8 mouse cellular contexts compared by ENCODE assay signal in the genomic region with DNA sequence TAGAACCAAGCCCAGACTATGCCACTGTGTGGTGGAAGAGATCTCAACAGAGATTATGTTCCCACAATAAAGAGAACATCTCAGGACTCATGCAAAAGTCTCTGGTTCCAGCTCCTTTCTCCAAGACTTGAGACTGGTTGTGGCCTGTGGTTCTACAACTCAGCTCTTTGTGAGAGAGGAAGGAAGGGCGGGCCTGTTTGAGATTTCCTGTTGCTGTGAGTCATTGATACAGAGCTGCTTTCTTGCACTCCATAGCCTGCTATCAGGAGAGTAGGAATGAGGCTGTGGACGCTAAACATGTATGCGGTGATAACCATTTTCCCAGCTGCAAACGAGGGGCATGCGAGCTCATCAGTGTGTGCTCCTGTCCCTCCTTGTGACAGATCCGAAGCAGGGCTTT. TPM values are rescaled to one million over a fixed set of nuclear protein-coding genes. Genes with fewer than 3 reads are reported as not detected.
DNase-seq lines count a peak whose midpoint lies in the region; ATAC-seq and TF ChIP-seq lines count a peak whose summit lies in the region.

No protein-coding gene starts in this region.

- TF ChIP-seq POLR2A in thymus, adult 2 months (IDR thresholded peaks at IDR 0.05; ENCODE audit: control insufficient read depth, extremely low read depth, insufficient read depth, low read length, poor library complexity) = no peak

- no peak for ATAC-seq in midbrain, embryonic 13.5 days

- no peak overlapping the region for H3K9ac ChIP-seq in midbrain, embryonic 13.5 days (replicated peaks)

- H3K27ac ChIP-seq in thymus, adult 2 months (ENCODE audit: control insufficient read depth, insufficient read depth, low read length) = no peak overlapping the region
- no peak overlapping the region for H3K27ac ChIP-seq in midbrain, embryonic 13.5 days

- no peak overlapping the region for H3K4me2 ChIP-seq in midbrain, embryonic 13.5 days (replicated peaks)

- DNase-seq in thymus, adult 2 months = peak; percentile 6
- no peak for DNase-seq in thymus, postnatal 10 days (ENCODE audit: low spot score in 2 of 2)
- peak; percentile 21 to 40 for DNase-seq in heart, postnatal 10 days
- peak; percentile 71 for DNase-seq in lung, postnatal 36 days
- DNase-seq in thymus, postnatal 4 days = peak; percentile 14
- no peak for DNase-seq in embryo, embryonic 10 days (ENCODE audit: low spot score)
- DNase-seq in adrenal gland, postnatal 4 days (ENCODE audit: low spot score in 2 of 2) = no peak

- 4% methylated on average over 6 of the region's 6 CpGs for WGBS in thymus, adult 2 months
- 88% methylated on average over 6 of the region's 6 CpGs for WGBS in midbrain, embryonic 13.5 days

- no peak overlapping the region for H3K4me3 ChIP-seq in thymus, adult 2 months (ENCODE audit: control insufficient read depth, insufficient read depth, low read length)
- H3K4me3 ChIP-seq in midbrain, embryonic 13.5 days (replicated peaks) = no peak overlapping the region

- no peaks in the 10 kb centered on the region for H3K9me3 ChIP-seq in midbrain, embryonic 13.5 days

- no peak for TF ChIP-seq CTCF in thymus, adult 2 months (IDR thresholded peaks at IDR 0.05; ENCODE audit: borderline replicate concordance, control insufficient read depth, extremely low read depth, insufficient read depth, low read length, poor library complexity)

- no peaks in the 10 kb centered on the region for H3K36me3 ChIP-seq in thymus, adult 2 months (ENCODE audit: control insufficient read depth, insufficient read depth, low read length)
- H3K36me3 ChIP-seq in midbrain, embryonic 13.5 days = no peaks in the 10 kb centered on the region

- intact Hi-C loops in heart, postnatal 10 days (cut with DNase I) = no loop called here

- no peaks in the 10 kb centered on the region for H3K27me3 ChIP-seq in thymus, adult 2 months (ENCODE audit: control insufficient read depth, insufficient read depth, low read length)
- H3K27me3 ChIP-seq in midbrain, embryonic 13.5 days = no peaks in the 10 kb centered on the region

- no peaks in the 10 kb centered on the region; the same call in 1 of the 2 replicates for H3K4me1 ChIP-seq in thymus, adult 2 months (replicated peaks; ENCODE audit: control insufficient read depth, insufficient read depth, low read length)
- H3K4me1 ChIP-seq in midbrain, embryonic 13.5 days (replicated peaks) = 0 out of 2 replicates have a peak, but pooled peaks cover under 1% of the 10 kb centered on the region

RNA-seq across cellular contexts. Expression of a gene that starts 43.9 kb away (rescaled TPM):
- 0.58 and 0.61 TPM in 2 replicates for polyA plus RNA-seq in thymus, adult 2 months (2012; rRNA removed)
- under 1 TPM; 0.12 to 0.17 TPM for total RNA-seq in heart, postnatal 10 days (2021)
- polyA plus RNA-seq in midbrain, embryonic 13.5 days (2015; fragmentation: Nextera tagmentation; extraction: Ambion mirVana) = not detected in 2 replicates
- under 1 TPM; 0.28 to 0.34 TPM for total RNA-seq in adrenal gland, postnatal 4 days (2021)

RNA-seq across cellular contexts. Expression of a gene that starts 48.2 kb away (rescaled TPM):
- polyA plus RNA-seq in thymus, adult 2 months (2012; rRNA removed) = 11.1 and 12.7 TPM in 2 replicates
- 1 to 10 TPM; 4.8 to 6.0 TPM for total RNA-seq in heart, postnatal 10 days (2021)
- 11.9 and 12.0 TPM in 2 replicates for polyA plus RNA-seq in midbrain, embryonic 13.5 days (2015; fragmentation: Nextera tagmentation; extraction: Ambion mirVana)
- 1 to 10 TPM; 8.3 to 8.6 TPM for total RNA-seq in adrenal gland, postnatal 4 days (2021)

Comparison
In these comparisons a context has a peak if more than half of its experiments do, and no peak if none do; other contexts are left out.
1. DNase-seq: peak in thymus, adult 2 months (single experiment), heart, postnatal 10 days (2 of 2), lung, postnatal 36 days (single experiment) and thymus, postnatal 4 days (single experiment); none in thymus, postnatal 10 days (0 of 2), embryo, embryonic 10 days (single experiment) and adrenal gland, postnatal 4 days (0 of 2).